Mouse (Mus musculus): ENCODE results near the gene Gm21293.
"Not testable (repeated sequence)": the region's sequence is repeated elsewhere in the genome, so short reads cannot be mapped to it uniquely, and the experiment has no call there.

- not testable (repeated sequence) for TF ChIP-seq CTCF (IDR thresholded peaks at IDR 0.05; ENCODE audit: borderline replicate concordance, insufficient read depth, low read length); POLR2A (IDR thresholded peaks at IDR 0.05; ENCODE audit: low read depth, low read length)
Observed at GRCm38 (mm10) chr10:104142687-104143086, at the start of gene Gm21293.
